Mouse (Mus musculus) ES-Bruce4 (cell line): ENCODE data around the gene Ccno.

ENCODE experiments used
- CTCF ChIP-seq: IDR thresholded peaks from one replicate; pipeline ENCODE4 v1.8.1; 2011; ENCODE audit warnings: low read depth, low read length
- EP300 ChIP-seq: IDR thresholded peaks from 2 replicates; pipeline ENCODE4 v1.6.1; 2011; ENCODE audit warnings: low read depth, low read length; ENCODE audit not compliant: insufficient read depth
- POLR2A ChIP-seq: IDR thresholded peaks from one replicate; pipeline ENCODE4 v1.8.1; 2011; ENCODE audit warnings: low read length; ENCODE audit not compliant: insufficient read depth

DNA sequence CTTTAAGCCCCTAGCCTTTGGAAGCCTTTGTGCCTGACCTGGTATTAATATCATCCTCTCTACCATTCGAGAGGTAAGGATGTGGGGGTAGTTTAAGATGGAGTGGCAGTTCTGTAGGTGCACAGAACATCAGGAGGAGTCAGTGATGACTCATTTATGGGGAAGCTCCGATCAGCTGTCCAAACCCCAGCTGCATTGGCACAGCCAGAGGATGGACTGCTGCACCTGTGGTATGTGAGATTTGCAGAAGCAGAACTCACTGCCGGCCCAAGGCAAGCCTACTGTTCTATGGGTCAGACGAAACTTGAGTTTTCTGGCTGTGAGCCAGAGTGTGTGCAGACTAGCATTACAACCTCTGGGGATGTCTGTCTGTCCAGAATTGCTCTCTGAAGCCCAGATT lies 8.8 kb downstream of the Ccno start:
- TF ChIP-seq POLR2A (no peak), CTCF (no peak), EP300 (no peak)
